Mouse (Mus musculus) urinary bladder, postnatal 36 days (tissue): ENCODE results near the gene Vapb.
A peak's percentile ranks its signal among the peaks of the same experiment; 100 is the strongest.

Source experiments
- DNase-seq, 2 experiments: peaks; one replicate each; pipeline ENCODE4 v3.0.0; 2022; ENCODE audit warnings: low spot score in 2 of 2, mixed read lengths in 1 of 2

Gene Vapb

DNA sequence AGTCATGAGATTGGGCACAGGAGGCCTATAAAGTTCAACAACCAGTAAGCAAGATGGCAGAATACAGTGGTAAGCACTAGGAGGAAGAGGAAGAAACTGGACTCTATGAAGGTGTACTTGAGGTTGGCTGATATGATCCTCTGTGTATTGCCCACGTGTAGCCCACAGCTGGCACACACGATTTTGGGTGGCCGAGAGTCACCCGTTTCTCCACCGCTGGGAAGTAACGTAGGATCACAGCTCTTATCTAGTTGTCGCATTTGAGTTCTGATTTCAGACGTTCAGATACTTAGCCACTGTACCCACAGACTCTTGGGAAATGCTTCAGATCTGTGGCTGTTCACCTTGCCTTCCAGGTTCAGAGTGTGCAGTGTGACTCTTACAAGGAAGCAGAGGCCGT lies 921 bp downstream of the Vapb start:
- DNase-seq, result no peak

DNA sequence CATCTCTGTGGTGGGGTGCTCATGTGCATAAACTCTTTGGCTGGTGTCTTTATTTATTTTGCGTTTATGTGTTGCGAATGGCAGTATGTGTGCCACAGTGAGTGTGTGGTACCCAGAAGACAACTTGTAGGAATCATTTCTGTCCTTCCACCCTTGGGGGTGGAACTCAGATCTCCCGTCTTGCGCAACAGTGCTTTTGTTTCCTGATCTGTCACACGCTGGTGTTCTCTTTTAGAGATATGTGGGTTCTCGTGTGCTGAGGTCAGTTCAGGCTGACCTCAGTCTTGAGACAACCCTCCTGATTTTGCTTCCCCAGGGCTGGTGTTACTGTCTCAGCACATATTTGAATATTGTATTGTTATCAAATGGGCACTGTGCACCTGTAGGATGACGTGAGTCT lies 1.8 kb downstream of the Vapb start:
- no peak for DNase-seq

DNA sequence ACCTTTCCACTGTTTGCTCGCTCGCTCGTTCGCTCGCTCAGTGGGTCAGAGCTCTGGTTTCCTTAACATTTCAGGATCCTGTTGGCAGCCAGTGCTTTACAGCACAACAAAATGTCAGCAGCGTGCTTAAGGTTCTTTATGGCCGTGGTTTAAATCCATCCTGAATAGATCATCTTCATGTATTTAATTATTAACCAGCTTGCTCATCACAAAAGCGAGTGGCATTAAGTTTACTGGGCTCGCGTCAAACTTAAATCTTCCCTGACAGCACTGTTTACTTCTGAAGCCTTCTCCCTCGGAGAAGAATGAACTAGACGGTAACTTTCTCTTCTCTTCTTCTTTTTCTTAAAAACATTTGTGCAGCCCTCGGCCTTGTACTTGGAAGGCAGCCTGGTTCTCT lies 4.8 kb downstream of the Vapb start:
- DNase-seq, result no peak

DNA sequence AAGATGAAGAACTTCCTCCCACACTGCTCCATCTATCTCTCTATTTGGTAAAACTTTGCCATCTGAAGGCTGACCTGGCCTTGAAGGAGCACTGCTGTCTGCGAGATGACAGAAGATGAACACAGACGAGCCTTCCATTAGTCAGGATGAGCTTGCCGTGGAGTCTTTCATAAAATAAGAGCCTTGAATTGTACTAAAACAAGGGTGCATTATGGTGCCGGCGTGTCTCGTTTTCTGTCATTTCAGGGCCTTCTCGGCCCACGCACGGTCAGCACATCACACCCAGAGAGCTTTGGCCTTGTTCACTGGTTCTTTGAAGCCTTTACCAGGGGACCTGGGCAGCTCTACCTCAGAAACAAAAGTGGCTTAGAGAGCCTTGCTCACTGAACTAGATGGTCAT lies 5.4 kb downstream of the Vapb start:
- DNase-seq, result no peak

DNA sequence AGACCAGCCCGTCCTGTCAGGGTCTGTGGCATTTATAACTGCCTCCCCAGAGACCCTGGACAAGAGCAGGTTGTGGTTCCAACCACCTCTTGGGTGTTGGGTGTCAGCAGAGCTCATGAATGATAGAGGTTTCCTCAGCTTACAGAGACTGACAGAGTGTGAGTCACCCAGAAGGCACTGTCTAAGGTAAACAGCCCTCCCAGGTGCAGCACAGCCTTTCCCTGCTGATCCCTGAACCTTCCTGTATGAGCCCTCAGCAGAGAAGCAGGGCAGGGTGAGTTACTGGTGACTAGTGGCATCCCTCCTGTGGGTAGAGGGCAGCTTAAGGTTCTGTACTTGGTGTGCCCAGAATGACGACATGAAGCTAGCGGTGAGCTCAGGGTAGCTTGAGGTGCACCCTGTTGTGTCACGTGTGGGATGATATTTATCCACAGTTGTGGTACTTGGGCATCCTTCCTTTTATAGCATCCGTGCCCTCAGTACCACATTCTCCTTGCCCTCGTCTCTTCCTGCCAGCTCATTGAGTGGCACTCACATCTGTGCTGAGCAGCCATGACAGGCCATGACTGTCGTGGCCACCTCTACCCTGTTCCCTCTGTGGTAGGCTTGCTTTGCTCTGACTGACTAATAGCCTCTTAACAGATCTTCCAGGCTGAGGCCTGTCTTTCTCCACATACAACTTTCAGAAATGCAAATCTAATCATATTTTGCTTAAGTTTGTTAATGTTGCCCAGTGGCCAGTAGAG lies 6.9 kb downstream of the Vapb start:
- DNase-seq, result no peak

DNA sequence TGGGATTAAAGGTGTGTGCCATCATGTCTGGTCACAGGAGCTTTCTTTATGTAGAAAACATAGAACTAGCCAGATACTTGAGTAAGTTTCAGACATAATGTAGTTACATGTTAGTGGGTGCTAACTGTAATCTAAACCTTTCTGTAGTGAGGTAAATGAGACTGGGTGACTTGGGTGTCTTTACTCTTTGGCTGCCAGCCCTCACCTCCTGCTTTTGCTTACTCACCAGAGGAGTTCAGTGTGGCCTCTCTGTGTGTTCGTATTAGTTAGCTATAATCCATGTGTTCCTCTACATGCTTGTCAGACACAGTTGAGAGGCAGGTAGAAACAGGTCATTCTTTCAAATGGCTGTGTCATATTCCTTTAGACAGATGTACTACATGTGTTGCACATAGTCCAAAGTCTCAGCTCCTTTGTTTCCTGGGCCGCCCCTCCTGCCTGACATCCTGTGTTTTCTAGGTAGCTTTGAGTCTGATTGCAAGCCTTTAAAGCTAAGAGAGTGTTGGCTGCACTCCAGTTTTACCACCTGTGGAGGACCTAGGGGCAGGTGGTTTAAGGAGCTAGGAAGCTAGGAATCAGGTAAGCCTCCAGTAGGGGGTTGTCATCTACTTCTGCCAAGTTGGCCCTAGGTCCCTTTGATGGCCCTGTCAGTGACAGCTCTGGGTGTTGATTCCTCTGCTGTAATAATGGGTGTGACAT lies 11.8 kb downstream of the Vapb start:
- DNase-seq, result no peak

DNA sequence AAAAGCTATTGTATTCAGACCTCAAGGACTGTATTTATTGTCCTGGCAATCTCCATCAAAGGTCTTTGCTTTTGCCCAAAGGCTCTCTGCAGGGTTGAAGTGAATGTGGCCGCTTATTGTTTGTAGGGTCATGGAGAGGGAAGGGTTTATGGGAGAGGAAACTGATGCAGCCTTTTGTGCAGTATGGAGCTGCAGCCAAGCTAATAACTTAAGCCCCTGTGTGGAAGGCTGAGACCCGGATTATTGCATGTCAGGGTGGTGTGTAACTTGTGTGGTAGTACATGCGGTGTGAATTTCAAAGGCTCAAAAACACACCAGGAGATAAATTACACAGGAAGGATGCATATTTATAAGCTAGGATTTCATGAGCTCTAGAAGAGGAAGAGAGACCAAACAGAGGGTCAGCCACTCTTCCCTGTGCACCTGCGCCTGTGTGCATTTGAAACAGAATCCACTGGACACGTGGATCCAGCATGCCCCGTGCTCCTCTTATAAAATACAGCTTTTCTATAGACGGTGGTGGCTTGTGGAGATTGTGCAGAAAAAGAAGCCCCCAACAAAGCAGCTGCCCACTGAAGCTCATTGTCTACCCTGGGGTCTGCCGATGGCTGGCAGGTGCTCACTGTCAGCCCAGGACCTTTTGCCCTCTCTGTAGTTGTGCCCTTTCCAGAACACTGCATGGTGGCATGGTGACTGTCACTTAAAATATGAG lies 18.3 kb downstream of the Vapb start:
- DNase-seq, result no peak

DNA sequence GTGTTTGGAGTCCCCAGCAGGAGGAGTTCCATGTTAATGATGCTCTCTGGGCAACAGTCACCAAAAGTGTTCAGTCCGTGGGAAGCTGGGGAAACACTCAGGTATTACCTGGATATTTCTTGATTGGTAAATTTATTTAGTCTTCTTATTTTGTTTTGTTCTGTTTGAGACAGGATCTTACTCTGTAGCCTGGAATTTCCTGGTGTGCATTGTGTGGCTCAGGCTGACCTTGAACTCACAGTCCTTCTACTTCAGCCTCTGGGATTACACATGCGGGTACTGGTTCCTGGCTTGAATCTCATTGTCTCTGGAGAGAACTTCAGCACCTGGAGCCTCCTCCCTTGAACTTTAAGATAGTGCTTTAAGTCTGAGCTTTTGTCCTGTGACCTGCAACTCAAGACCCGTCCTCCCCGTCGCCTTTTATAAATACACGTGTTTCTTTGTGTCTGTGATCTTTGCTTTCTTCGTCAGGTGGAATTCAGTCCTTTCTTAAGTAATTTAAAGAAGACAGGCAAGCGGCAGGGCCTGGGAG lies 20.4 kb downstream of the Vapb start:
- DNase-seq, result no peak

DNA sequence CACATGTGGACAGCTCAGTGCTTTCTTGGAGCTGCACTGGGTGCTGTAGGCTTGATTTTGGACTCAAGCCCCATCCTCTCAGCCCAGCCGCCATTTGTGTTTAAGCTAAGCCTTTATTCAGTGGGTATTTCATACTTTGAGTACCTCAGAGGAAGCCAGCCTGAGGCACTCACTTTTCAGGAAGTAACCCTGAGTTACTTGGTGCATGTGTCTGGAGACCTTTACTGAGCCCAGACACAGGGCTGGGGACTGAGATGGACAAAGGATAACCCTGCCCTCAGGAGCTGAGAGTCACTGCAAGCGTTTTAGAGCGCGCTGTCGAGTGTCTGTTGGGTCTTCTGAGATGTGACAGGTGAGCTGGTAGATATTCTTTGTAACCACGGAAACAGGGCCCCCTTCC lies 23.3 kb downstream of the Vapb start:
- no peak for DNase-seq

DNA sequence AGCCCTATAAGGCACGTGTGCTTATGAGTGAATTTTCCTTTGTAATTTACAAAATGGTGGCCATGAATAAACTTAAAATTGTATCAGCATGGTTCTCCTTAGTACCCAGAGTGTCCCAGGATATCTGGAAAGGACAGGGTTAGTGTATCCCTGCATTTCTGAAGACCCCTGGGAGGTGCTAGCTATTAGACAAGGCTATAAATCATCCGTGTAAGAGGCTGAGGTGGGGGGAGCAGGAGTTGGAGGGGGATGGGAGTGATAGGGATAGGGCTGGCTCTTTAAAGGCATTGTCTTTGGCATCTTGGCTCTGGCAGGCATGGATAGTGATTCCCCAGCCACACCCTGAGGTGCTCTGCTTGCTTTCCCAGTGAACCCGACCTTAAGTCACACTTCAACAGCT lies 27.3 kb downstream of the Vapb start:
- DNase-seq, result no peak

DNA sequence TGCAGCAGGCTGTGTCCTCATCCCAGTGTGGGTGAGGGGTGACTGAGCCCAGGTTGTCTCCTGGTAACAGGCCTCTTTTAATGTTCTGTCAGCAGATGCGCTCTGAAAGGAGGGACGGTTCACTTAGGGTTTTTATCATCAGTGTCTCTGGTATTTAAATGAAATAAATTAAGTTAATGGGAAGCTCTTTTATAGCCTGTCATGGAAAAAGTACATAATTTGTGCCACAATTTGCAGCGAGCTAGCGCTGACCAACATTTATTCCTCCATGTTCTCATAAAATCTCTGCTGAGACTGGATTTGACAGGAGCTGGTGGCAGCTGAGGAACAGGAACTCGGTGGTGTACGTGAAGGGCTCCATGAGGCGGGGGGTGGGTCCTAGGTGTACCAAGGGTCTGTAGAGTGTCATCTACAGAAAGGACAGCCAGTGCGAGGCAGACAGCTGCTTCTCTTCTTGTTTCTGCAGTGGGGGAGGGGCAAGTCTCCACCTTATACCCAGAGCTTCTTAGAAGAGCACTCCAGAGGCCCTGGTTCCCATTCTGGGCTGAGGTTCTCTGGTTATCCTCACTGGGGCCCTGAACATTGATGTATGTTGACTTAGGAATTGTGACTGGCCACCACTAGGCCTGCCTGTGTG lies 30.8 kb downstream of the Vapb start:
- DNase-seq, result no peak

DNA sequence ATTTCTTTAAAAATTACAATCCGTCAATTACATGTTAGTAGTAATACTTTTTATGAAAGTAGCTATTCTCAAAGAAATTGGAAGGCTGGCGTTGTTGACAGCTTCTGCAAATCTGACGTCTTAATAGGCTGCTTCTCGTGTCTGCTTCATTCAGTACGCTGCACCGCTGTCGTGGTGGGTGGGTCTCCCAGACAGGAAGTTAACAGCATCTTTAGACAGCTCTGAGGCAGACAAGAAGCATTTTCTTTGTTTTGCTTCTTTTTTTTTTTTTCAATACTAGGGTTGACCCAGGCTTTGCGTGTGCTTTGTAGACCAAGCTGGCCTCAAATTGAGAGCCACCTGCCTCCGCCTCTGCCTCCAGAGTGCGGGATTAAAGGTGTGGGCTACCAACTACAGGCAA lies 31.9 kb downstream of the Vapb start:
- DNase-seq, result no peak

DNA sequence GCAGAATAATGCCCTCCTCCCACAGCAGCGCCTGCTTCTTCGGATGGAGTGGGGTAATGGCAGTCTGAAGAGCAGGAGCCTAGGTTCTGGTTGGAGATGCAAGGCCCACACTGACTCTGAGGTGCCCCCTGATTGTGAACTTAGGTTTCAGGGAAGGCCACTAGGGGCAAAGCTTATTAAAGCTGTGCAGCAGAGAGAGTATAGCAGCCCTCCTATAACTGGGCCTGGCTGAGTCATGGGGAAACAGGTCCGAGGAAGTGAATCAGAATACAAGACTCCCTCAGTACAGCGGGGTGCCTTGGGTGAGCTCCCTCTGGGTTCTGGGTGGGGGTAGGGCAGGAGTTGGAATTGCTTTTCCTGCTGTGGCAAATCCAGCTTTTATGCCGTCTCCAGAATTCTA lies 33.3 kb downstream of the Vapb start:
- DNase-seq, result no peak

DNA sequence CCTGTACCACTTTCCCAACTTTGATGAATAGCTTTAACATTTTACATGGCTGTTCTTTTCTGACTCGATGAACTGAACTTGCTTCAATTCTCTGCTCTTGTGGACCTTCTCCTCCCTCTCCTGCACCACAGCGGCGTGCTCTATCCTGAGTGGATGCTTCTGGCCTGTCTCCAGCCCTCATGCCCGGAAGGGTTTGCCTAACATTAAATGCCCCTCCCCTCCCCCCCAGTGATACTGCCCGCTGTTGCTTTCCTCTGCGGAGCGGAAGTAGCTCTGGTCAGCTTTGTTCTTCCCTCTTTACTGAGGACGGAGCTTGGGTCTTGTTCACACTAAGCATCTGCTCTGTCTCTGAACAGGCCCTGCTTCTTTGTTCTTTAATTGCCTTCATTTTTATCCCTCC lies 34.4 kb downstream of the Vapb start:
- DNase-seq, result no peak

DNA sequence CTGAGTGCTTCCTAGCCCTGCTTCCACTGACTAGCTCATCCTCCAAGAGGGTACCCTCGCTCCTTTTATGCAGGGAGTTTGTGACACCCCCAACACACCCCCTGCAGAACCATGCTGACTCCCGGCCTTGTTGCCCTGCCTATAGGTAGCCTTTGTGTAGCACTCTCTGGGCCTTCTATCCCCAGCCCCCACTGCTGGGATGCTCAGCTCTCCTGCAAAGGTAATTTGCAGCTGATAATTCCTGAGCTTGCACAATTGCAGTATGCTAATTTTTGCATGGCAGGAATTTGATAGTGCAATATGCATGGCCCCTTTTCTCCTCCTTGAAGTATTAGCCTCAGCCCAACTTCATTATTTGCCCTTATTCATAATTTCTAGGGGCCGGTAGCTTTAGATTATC lies 38.2 kb downstream of the Vapb start:
- DNase-seq, result no peak

DNA sequence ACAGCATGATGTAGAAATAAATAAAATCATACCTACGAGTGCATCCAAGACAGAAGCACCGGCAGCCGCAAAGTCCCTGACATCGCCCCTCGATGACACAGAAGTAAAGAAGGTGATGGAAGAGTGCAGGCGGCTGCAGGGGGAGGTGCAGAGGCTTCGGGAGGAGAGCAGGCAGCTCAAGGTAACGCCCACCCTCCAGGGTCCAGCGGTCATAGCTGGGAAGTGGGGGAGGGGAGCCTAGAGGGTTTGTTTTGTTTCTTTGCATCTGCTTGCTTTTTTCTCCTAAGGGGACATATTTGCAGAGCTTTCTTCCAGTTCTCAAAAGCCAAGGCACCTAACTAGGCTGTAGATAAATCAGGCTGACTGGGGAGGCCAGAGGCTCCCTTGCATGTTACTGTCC lies 38.8 kb downstream of the Vapb start:
- DNase-seq, result no peak

DNA sequence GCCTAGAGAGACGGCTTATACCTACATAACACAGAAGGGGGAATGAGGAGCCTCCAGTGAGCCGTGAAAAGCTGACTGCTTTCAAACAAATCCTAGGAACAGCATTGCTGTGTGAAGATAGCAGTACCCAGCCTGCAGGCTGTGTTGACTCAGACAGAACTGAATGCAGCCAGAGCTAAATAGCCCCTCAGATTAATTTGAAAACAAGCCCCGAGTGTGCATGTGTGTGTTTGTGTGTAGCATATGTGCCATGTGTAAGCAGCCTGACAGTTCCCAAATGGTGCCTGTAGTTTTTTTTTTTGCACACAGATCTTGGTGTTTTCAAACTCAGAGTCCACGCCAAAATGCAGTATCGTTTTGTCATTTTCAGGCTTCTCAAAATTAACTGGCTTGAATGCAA lies 43.6 kb downstream of the Vapb start:
- DNase-seq, result no peak

DNA sequence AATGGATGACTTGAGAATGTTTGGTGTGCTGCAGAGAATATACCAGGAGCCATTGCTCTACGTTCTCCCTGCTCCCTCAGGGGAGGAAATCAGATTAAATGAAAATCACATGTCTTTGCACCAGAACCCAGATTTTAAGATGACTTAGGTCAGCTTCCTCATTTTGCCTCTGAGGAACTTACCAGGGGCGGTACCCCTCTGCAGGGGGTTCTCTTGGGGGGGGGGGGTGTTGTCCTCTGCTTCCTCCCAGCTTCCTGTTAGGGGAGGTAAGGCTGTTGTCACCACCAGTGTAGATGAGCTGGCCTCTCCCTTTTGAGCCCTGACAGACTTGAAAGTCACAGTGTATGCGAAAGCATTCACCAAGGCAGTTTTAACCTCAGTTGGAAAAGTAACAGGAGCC lies 47.1 kb downstream of the Vapb start:
- DNase-seq, result no peak

DNA sequence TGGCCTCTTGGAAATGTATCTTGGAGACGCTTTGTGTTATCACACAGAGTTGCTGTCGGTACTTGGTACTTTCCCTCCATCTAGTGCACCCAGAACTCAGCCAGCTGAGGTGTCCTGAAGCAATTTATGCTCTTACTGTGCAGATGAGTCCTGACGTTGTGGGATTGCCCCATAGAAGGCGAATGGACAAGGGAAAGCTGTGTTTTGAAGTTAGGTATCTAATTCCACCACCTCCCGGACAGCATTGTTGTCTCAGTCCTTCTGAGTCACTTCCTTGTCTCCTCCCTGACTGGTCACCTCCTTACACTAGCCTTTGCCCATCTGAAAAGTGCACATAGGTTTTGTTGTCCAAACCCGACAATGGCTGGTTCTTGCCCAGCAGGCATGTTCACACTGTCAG lies 47.6 kb downstream of the Vapb start:
- DNase-seq, result no peak

DNA sequence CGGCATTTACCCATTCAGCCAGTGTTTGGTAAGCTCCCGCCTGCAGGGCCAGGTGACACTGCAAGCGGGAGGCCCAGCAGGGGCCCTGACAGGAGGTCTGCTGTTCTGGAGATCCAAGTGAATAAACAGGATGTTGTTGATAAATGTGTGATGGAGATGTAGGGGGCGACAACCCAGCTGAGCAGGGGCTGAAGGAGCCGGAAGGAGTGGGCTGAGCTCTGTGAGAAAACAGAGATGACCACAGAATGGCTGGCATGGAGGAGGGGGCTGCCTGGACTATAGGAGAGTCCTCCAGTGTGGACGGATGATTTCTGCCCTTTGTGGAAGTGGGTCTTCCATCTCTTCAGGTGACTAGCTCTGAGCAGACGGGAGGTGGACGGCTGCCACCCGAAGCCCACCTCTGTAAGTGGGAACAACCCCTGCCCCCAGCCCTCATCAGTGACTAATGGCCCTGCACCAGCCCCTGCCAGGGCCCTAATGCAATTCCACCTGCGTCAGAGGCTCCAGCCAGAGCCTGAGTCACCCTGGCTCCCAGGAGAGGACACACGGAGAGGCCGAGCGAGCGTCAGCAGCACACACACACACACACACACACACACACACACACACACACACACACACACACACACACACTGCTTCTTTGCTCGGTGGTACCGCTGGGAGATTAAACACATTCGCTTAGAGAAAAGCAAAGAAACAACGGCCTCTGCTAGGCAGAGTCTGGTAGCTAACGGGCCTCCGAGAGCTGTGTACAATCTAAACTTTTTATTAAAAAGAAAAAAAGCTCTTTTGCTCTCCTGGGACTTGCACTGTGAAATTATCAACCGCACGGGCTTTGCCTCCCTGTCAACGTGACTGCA lies 52.9 kb downstream of the Vapb start:
- peak; percentile 38 to 66 for DNase-seq
